Mouse (Mus musculus) T-cell, adult 2 months (primary cell): ENCODE results near the gene Slc7a5.

Experiments used
- DNase-seq: peaks from one replicate; pipeline ENCODE4 v3.0.0; 2022; ENCODE audit warnings: low spot score

The Slc7a5 gene

DNA sequence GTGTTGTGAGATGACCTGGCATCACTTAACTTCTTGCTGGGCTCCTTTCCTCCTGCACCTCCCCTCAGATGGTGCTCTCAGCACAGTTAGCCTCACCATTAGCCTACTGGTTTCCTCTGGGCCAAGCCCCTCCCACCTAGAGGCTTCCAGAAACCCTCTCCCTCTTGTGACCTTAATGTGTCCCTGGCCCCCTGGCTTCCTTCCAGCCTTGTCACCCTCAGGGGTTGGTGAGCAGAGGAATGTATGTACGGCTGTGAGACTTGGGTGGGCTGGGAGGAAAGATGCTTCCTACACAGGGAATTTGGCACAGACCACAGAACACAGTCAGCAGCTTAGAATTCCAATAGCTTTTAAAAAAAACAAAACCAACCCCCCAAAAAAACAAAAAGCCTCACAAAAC lies 26.7 kb downstream of the Slc7a5 start:
- DNase-seq: no peak

- no peak for DNase-seq
Observed at GRCm38 (mm10) chr8:121879712-121880111, 27.8 kb downstream of the Slc7a5 start.

GRCm38 (mm10) chr8:121877828-121878480 lies 29.5 kb downstream of the Slc7a5 start:
- DNase-seq: no peak

GRCm38 (mm10) chr8:121877212-121877611 lies 30.3 kb downstream of the Slc7a5 start:
- no peak for DNase-seq

- DNase-seq: no peak
Observed at GRCm38 (mm10) chr8:121875517-121875916, 32.0 kb downstream of the Slc7a5 start.

GRCm38 (mm10) chr8:121875045-121875444 lies 32.4 kb downstream of the Slc7a5 start:
- DNase-seq: no peak

DNA sequence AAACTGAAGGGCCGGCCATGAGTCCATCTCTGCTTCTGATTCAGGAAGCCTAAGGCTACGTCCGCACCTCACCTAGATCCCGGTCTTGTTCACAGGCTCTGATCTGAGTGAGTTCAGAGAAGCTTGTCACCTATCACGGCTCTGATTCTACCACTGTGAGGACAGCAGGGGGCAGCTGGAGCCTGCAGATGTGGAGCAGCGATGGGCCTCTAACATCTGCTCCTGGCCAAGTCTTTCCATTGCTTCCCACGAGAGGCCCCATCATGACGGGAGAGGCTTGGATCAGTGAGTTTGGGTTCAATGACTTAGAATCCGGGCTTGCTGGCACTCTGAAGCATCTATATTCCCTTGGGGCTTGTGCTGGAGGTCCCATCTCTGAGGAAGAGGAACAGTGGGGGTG lies 33.5 kb downstream of the Slc7a5 start:
- DNase-seq: no peak

DNA sequence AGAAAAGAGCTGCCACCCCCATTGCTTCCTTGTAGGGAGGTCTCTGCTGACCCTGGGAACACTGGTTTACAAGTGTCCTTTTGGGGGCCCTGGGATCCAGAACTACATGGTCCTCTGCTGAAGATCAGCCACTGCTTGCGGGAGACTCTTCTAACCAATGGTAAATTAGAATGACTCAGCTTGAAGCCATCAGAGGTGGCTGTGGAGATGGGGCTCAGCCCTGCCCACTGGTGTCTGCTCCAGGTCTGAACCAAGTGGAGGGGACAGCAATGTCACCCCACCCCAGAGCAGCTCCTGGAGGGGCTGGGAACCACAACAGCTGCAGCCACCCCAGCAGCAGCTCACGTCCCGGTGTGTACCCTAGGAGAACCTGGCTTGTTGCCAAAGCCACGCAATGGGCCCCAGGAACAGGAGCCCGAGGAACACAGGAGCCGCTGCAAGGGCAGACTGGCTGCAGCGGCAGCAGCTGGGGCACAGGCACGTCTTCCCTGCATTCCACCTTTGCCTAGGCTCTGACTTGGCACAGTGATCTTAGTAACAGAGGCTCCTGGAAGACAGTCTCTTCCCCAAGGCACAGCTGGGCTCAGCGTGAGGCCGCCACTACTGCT lies 35.6 kb downstream of the Slc7a5 start:
- no peak for DNase-seq

DNA sequence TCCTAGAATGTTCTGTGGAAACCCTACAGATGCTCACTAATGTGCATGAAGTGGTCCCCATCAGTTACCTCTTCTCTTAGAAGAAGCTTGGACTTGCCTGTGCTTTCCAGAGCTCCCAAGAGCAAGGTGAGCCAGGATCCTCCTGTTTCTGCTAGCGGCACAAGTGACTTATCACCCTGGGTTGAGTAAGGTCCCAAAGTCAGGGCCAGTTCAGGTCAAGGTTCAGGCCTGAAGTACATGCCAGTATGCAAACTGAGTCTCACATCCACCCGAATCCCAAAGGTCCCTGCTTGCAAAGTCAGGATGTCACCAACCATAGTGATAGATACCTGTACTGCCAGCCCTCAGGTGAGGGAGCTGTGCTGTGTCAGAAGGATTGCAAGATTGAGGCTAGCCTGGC lies 37.3 kb downstream of the Slc7a5 start:
- no peak for DNase-seq

- no peak for DNase-seq
Observed at GRCm38 (mm10) chr8:121868896-121869295, 38.6 kb downstream of the Slc7a5 start.

DNA sequence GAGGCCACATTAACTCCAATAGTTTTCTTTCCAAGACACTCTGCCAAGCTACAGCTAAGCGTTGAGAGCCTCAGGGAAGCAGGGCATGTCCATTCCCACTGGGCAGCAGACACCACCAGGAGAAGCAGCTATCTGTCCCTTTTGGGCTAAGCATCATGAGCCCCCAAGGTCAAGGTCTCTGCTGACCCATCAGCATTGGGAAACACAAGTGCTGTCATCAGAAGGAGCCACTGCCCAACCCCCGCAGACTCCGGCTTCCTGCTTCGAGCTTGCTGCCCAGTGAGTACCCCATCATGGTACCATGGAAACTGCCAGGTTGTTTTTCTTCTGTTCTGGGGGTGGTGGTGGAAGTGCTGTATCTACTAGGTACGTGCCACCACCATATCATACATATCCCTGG lies 39.3 kb downstream of the Slc7a5 start:
- no peak for DNase-seq

DNA sequence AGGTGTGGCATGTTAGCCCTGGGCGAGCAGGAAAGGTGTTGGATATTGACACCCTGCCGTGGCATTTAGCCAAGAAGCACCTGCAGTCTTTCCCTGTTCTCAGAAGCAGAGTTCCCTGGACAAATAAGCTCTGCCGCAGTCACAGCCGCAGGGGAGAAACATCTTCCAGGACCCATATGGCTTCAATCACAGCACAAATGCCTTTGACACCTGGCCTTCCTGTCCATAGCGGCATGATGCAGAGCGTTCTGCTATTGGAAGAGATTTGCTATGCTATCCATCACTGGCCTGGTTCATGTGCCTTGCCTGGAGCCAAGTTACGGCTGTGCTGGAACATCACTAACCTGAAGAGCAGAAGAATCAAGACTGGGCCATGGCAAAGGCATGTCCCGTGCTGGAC lies 42.1 kb downstream of the Slc7a5 start:
- no peak for DNase-seq

- no peak for DNase-seq
Observed at GRCm38 (mm10) chr8:121861806-121862548, 45.5 kb downstream of the Slc7a5 start.

DNA sequence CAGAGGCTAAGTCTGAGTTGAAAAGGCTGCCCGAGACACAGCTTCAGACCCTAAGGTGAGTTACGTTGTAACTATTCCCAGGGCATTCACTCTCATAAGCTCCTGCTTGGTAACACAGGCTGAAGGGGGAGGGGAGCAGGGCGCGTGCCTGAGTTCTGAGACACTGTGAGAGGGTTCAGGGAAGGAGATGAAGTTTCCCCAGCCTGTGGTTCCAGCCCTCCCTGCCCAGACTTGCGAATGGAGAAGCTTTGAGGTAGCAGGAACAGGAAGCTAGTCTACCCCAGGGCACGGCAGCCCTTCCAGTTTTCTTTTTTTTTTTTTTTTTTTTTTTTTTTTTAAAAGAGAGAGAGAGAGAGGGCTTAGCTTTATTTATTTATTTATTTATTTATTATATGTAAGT lies 46.2 kb downstream of the Slc7a5 start:
- no peak for DNase-seq

- DNase-seq: no peak
Observed at GRCm38 (mm10) chr8:121857747-121858146, 49.7 kb downstream of the Slc7a5 start.

GRCm38 (mm10) chr8:121857331-121857730 lies 50.2 kb downstream of the Slc7a5 start:
- DNase-seq: no peak

- no peak for DNase-seq
Observed at GRCm38 (mm10) chr8:121856071-121856746, 51.3 kb downstream of the Slc7a5 start.

DNA sequence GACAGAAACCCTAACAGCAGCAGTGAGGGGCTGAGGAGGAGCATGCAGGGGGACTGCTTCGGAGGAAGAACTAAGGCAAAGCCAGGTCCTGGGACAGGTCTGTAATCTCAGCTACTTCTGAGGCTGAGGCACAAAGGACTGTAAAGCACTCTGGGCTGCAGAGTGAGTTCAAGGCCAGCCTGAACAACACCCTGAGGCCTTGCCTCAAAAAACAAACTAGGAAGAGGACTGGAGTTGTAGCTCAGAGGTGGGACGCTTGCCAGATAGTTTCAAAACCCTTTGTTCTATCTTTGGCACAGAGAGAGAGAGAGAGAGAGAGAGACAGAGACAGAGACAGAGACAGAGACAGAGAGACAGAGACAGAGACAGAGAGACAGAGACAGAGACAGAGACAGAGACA lies 53.9 kb downstream of the Slc7a5 start:
- DNase-seq: no peak

DNA sequence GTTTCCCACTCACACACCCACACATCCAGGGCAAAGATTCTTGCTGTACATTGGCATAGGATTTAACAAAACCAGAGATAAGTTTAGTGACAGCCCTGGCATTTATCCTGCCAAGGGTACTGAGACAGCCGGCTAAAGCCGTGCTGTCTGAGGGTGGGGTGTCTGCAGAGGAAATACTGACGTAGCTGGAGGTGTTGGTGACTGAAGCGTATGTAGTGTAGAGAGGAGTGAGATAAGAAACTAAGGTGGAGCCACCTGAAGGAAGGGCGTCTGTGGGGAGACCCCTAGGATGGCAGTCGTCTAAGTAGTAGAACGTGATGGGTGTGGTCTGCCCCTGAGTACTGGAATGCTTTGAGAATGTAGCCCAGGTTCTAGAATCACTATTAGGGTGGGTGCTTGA lies 55.0 kb downstream of the Slc7a5 start:
- DNase-seq: peak; percentile 22

DNA sequence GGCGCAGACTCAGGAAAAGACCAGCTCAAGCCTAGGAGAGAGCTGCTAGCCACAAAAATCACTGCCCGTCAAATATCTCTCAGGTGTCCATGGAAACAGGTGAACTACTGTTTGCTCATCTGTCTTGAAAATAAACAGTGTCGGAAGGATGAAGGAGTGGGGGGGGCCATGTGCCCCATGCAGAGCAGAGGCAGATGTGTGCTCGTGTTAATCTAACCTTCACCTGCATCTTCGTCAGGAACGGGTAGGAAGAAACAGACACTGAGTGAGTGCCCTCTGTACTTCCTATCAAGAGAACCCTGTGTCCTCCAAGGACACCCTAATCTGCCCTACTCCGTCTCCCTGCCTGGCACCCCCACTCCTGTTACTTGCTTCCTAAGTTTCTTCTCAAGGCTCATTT lies 55.8 kb downstream of the Slc7a5 start:
- DNase-seq: no peak

DNA sequence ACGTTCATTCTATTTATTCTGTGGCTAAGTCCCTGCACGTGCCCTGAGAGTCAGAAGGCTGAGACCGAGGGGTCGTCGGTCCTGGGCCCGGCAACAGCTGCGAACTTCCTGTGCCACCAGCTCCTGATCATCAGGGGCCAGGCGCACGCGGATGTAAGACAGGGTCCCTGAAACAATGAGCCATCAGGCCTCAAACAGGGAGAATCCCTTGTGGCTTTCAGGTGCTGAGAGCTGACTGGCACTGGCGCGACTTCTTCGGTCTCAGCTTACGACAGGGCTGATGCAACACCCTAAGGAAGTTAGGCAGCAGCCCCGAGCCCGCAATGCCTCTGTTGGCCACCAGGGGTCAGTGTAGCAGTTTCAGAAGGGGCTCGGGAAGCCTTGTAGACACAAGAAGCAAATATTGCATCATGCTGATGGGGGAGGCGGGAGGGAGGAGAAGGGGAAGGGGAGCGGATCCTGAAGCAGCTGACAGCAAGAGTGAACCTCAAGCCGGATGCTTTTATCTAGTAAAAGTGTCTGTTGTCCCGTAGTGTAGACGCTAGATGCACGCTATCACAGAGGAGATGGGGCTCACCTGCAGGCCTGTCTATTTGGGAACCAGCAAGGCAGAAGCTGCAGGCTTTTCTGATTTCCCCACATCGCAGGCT lies 56.5 kb downstream of the Slc7a5 start:
- peak; percentile 95 for DNase-seq

DNA sequence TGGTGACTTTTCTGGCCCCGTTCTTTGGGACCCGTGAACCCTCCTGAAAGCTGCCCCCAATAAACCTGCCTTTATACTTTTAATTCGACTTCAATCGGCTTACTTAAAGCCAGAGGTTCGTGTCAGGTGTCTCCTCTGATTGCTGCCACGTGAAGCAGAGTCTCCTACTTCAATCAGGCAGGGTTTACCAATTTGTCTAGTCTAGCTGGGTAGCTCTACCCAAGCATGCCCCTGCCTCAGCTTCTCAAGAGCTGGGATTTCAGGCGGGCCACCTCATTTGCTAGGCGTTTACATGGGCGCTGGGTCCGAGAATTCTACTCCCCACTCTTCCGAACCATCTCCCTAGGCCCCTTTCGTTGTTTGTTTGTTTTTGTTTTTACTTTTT lies 57.1 kb downstream of the Slc7a5 start:
- no peak for DNase-seq
